Mouse (Mus musculus) heart, postnatal 0 days (tissue): ENCODE measurements around the gene Rnf43.

Source experiments
- CTCF ChIP-seq: IDR thresholded peaks from 2 replicates; pipeline ENCODE4 v1.5.1; 2016; ENCODE audit warnings: antibody characterized with exemption, control low read depth, low read depth
- EP300 ChIP-seq: IDR thresholded peaks from 2 replicates; pipeline ENCODE4 v1.6.1; 2016; ENCODE audit warnings: antibody characterized with exemption, low read depth

- TF ChIP-seq CTCF = no peak
- no peak for TF ChIP-seq EP300
These were observed 46.5 kb downstream of the Rnf43 start for GRCm38 (mm10) chr11:87708979-87709378.
